Mouse (Mus musculus) brown adipose tissue, adult 24 weeks (tissue): ENCODE data around the gene 2200002J24Rik. TPM values are rescaled to one million over a fixed set of nuclear protein-coding genes. Genes with fewer than 3 reads are reported as not detected.

Source experiments
- H3K27ac ChIP-seq: fragments of 200-500 bp; replicated peaks from 2 replicates; pipeline ENCODE4 v1.5.1; 2012; ENCODE audit warnings: low read depth, mild to moderate bottlenecking, low read length
- H3K4me1 ChIP-seq: fragments of 200-500 bp; 2 replicates; pipeline ENCODE4 v1.6.1; 2012; ENCODE audit warnings: low read length, mixed read lengths; ENCODE audit not compliant: control insufficient read depth, insufficient read depth, insufficient read length
- H3K4me3 ChIP-seq: fragments of 200-500 bp; 2 replicates; pipeline ENCODE4 v1.5.1; 2012; ENCODE audit warnings: low read depth, mild to moderate bottlenecking, low read length, moderate library complexity; ENCODE audit not compliant: insufficient read depth
- polyA plus RNA-seq: library from polyadenylated mRNA; stranded (reverse); fragments of >200 nt; gene quantifications from 2 replicates; pipeline ENCODE4 v1.2.4, GENCODE M21; 2012; ENCODE audit not compliant: missing spikeins, insufficient read depth, insufficient read length

Gene 2200002J24Rik
- polyA plus RNA-seq = not detected in 2 replicates

DNA sequence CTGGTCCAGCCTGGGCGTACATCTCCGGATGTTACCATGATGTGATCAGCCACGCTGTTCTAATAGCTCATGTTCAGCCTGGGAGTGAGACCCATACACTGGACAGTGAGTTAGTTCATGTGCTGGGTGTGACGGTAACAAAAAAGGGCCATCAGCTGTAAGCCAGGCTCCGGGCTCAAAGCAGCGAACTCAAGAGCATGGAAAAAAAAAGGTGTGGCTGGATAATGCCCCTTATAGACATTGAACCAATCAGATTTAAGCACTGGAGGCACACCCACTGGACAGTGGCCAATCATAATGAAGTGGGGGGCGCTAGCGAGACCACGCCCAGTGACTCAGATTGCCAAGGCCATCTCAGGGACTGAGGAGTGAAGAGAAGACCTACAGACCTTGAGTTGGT is at the start of gene 2200002J24Rik:
2200002J24Rik (plus strand) TSS at position 338 of the 400 bp plus-strand sequence.
- H3K4me3 ChIP-seq = no peak within 1 kb of the TSS
- H3K27ac ChIP-seq = no peak within 1 kb of the TSS
- no peaks in the 10 kb centered on the region for H3K4me1 ChIP-seq

DNA sequence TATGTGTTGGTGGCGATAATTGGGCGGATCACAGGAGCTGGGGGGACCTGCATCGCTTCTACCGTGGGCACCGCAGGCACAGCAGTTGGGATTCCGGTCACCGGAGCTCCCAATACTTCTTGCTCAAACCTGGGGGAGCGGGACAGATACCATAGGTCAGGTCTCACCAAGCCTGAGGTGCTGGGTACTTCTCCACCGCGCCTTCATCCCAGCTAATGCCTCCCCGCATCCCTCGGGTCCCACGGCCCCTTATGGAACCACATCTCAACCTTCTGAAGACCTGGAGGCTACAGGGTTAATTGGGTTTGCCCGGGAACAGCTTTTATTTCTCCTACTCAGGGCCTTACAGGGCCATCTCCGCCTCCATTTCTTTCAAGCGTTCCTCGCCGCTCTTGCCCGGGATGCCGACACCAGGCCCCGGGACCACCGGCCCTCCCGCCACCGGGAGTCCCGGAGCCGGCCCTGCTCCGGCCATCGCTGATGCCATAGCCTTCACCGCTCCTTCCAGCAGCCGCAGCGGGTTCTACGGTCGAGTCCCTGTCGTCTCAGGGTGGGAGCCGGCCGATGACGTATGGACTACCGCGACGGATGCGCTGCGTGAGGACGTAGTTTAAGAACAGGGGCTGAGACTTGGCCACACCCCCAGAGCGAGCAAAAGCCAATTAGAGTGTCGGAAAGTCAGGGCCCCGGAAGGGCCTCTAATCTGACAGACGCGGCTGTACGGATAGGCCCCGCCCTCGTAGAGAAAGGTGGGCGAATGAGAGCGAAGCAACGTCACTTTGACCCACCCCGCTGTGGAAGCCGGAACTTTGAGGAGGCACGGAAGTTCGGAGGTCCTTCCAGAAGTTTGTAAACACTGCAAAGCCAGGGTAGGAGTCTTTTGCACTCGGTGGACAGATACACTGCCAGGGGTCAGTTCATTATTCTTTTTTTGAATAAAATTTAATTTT is 48.9 kb upstream of the 2200002J24Rik start, which contains the start of gene Rbm42:
Rbm42 (minus strand) TSS at position 727 of the 950 bp plus-strand sequence.
- H3K27ac ChIP-seq = no peak within 1 kb of the TSS
- no peaks in the 10 kb centered on the region for H3K4me1 ChIP-seq
- peak within 1 kb of the TSS; percentile 80 for H3K4me3 ChIP-seq

DNA sequence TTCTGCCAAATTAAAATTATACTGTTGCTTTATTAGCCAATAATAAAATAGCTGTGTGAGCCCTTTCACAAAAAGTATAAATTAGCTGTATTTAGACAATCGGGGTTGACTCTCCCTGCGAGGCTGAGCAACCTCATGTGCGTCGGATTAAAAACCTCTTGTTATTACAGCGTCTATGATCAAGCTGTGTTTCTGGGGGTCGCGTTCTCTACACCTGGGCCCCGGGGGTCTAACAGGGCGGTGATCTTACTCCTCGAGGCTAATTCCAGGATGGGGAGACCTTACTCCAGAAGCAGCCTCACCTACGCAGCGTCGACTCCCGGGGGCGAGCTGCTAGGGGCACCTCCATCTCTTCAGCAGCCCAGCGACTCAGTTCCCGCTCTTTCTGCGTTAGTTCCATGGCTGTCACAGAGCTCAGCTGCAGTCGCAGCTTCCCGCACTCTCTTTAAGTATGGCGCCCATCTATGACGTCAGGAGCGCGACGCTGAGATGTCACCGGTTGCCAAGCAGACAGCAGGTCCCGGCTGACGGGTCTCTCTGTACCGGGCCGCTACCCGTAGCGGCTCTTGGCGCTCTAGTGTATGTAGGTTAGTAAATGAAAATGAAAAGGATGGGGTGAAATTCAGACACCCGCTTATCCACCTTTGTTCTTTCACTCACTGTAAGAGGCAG is 34.1 kb upstream of the 2200002J24Rik start, which contains the start of gene Haus5:
Haus5 (minus strand) TSS at position 466 of the 672 bp plus-strand sequence.
- peak within 1 kb of the TSS; percentile 25; the same call in 1 of the 2 replicates for H3K27ac ChIP-seq
- no peaks in the 10 kb centered on the region for H3K4me1 ChIP-seq
- H3K4me3 ChIP-seq = peak within 1 kb of the TSS; percentile 79

DNA sequence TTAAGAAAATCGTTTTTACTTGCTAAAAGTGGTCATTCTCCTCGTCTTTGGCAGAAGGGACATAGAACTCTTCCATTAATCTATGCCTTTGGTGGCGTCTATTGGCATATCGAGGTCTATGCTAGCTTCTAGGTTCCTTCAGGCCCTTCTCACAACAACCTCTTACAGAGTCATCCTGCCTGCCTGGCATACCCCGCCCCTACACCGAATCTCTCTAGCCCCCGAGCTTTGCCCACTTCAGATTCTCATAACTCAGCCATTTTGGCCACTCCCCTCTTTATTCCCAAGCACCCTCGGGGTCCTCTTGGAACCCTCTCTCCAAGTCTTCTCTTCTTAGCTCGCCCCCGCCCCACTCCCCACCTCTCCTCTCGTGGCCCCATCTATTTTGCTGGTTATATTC is 33.4 kb upstream of the 2200002J24Rik start:
- H3K4me3 ChIP-seq = peak overlapping the region; percentile 79
- H3K4me1 ChIP-seq = no peaks in the 10 kb centered on the region
- H3K27ac ChIP-seq = 0 out of 2 replicates have a peak overlapping the region, but pooled peaks have one; percentile 25

DNA sequence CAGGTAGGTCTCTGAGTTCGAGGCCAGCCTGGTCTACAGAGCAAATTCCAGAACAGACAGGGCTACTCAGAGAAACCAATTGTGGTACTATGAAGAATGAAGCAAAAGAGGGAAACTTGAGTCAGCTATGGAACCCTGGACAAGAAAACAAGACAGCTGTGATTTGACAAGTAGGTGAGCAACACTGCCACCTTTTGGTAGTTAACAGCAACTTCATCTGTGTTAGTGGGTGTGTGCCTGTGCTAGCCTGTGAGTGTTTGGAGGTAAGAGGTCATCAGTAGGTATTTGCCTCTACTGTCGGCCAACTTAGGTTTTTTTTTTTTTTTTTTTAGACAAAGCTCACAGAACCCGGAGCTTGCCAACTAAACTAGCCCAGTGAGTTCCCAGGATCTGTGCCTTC is 29.5 kb upstream of the 2200002J24Rik start:
- Histone ChIP-seq H3K4me1 (no peaks in the 10 kb centered on the region), H3K27ac (no peak overlapping the region), H3K4me3 (no peak overlapping the region)

DNA sequence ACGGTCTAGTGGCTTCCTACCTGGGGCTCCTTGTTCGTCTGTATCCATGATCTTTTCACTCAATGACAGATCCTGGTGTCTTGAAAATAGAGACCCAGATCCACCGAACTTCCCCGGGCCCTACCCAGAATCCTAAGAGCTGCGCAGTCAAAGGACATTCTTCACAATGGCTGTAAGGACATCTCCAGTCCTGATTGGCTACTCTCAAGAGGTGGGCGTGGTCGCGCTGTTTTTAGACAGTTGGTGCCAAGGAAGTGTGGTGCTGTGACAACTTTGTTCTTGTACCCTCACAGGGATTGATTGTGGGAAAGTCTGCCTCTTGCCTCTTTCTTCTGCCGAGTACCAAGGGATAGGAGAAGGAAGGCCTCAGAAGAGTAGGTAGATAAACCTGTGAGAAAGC is 27.2 kb upstream of the 2200002J24Rik start, which contains the start of gene Pmis2:
Pmis2 (minus strand) TSS at position 126 of the 400 bp plus-strand sequence.
- Histone ChIP-seq H3K4me1 (no peaks in the 10 kb centered on the region), H3K4me3 (no peak within 1 kb of the TSS), H3K27ac (no peak within 1 kb of the TSS)

DNA sequence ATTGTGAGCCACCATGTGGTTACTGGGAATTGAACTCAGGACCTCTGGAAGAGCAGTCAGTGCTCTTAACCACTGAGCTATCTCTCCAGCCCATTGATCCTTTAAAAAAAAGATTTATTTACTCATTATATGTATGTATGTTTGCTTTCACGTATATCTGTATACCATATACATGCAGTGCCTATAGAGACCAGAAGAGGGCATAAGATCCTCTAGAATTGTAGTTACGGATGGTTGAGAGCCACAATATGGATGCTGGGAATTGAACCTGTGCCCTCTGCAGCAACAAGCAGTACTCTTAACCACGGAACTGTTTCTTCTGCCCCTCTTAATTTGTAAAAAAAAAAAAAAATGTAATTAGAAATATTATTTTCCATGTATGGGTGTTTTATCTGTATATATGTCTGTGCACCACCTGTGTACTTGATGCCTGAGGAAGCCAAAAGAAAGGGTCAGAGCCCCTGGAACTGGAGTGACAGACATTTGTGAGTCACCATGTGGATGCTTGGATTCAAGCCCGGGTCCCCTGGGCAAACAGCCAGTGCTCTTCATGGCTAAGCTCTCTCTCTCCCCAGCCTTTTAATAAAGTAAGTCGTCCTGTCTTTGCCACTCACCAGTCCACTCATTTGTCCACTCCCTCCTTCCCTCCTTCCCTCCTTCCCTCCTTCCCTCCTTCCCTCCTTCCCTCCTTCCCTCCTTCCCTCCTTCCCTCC is 20.3 kb upstream of the 2200002J24Rik start:
- Histone ChIP-seq H3K4me1 (no peaks in the 10 kb centered on the region), H3K4me3 (no peak overlapping the region), H3K27ac (no peak overlapping the region)

DNA sequence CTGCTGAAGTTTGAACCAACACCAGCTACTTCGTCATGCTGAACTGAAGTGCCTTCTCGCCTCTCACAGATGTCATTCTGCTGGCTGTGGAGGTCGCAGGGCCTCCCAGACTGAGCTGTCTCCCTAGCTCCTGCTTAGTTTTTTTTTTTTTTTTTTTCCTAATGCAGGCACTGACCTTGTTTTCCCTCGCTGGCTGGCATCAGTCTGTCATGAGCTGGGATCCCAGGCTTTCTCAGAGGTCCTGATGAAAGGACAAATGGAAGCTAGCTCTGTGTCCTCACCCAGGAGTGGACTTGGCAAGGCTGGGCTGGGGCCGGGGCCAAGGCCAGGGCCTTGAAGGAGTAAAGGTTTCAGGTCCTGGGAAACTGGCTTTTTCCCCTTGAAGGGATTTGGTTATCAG is 16.8 kb upstream of the 2200002J24Rik start:
- Histone ChIP-seq H3K4me1 (no peaks in the 10 kb centered on the region), H3K27ac (no peak overlapping the region), H3K4me3 (no peak overlapping the region)

DNA sequence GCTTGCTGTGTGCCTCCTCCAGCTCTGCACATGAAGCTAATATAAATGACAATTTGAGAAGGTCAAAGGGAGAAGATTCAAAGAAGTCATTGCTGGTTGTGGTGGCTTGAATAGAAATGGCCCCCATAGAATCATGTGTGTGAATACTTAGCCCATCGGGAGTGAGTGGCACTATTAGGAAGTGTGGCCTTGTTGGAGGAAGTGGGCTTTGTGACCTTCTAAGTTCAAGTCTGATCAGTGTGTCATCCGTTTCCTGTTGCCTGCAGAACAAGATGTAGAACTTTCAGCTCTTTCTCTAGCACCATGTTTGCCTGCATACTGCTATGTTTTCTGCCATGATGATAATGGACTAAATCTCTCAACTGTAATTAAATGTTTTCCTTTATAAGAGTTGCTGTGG is 15.3 kb upstream of the 2200002J24Rik start:
- no peak overlapping the region for H3K27ac ChIP-seq
- H3K4me3 ChIP-seq = no peak overlapping the region
- H3K4me1 ChIP-seq = no peaks in the 10 kb centered on the region

DNA sequence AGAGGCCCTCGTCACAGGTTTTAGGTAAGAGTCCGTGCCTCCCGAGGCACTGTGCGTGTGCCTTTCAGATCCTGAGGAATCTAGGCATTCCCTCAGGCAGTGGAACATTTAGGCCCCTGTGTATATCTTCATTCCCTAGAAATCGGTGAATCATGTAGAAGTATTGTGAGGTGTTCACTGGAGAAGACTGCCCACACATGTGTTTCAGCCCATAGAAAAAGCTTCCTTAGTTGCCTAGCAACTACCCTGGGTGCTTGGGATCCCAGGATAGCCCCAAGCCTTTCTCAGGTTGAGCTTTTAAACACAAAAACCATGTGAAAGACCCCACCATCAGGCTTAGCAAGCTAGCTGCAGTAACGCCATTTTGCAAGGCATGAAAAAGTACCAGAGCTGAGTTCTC is 10.4 kb upstream of the 2200002J24Rik start:
- Histone ChIP-seq H3K4me3 (no peak overlapping the region), H3K27ac (no peak overlapping the region), H3K4me1 (no peaks in the 10 kb centered on the region)

DNA sequence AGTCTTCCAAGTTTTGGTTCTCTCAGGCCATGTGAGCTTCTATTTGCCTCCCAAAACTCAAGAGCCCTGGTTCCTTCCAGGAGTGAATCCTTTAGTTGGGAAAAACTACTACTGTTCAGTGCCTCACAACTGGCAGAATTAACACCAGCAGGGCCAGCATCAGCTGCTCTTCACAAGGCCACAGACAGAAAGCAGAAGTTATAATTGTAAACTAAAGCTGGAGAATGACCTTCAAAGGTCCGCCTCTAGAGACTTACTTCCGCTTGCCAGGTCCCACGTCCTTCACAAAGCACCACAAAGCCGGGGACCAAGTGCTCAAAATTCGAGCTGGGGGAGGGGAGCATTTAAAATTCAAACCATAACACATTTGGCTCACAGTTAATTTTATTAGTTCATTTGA is 625 bp upstream of the 2200002J24Rik start:
- H3K4me1 ChIP-seq = no peaks in the 10 kb centered on the region
- no peak overlapping the region for H3K27ac ChIP-seq
- H3K4me3 ChIP-seq = no peak overlapping the region

DNA sequence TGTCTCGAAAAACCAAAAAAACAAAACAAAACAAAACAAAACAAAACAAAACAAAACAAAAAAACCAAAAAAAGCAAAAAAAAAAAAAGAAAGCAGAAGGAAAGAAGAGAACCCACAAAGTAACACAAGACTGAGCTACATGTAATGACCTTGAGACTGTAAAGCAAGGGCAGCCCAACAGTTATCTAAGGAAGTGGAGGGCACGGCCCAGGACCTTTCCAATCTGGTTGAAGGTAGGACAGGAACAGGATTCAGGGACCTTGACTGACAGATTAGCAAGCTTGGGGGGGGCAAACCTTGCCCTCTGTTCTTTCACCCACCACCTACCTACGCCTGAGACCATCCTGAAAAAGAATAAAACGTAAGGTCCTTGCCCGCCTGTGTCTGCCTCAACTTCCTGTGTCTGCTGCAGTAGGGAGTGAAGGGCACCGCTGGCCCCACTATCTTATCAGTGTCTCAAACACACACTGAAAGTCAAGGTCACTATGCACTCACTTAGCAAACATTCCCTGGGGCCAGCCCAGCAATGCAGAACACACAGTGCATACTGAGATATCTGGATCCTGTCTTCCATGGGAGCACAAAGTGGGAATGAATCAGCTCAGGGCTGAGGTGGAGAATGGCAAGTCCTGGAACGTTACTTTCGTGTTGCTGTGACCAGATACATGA is 7.6 kb downstream of the 2200002J24Rik start:
- Histone ChIP-seq H3K4me3 (no peak overlapping the region), H3K27ac (no peak overlapping the region), H3K4me1 (no peaks in the 10 kb centered on the region)

DNA sequence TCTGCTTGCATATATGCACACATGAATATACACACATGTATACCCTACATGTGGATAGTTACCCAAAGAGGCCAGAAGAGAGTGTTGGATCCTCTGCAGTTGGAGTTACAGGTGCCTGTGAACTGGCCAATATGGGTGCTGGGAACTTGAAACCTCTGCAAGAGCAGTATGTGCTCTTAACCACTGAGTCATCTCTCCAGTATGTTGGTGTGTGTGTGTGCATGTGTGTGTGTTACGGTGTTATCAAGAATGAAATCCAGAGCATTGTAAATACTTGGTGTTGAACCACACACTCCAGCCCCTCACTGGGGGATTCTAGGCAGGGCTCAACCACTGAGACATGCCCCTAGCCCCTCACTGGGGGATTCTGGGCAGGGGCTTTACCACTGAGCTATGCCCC is 8.7 kb downstream of the 2200002J24Rik start:
- no peaks in the 10 kb centered on the region for H3K4me1 ChIP-seq
- no peak overlapping the region for H3K4me3 ChIP-seq
- H3K27ac ChIP-seq = no peak overlapping the region

DNA sequence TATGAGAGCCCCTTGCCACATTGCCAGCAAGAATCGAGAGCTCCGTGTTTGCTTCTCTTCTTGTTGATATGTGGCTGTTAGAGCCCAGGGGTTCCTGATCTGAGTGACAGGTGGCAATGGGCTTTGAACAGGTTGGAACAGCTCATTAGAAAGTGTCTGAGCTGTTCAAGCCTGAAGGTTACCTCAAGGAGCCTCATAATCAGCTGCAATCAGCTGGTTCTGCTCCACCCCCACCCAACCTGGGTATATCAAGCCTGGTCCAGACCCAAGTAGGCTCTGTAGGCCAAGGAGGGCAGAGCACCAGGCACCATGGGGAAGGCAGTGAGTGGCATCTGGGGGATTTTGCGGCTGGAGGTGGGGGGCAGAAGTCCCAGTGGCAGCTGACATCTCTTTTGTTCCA is 13.2 kb downstream of the 2200002J24Rik start, which contains the start of gene Atp4a:
Atp4a (plus strand) TSS at position 268 of the 400 bp plus-strand sequence.
- H3K27ac ChIP-seq = no peak within 1 kb of the TSS
- no peaks in the 10 kb centered on the region for H3K4me1 ChIP-seq
- no peak within 1 kb of the TSS for H3K4me3 ChIP-seq
